Mouse (Mus musculus) testis, adult 2 months (tissue): ENCODE results near the gene Spen.

Experiments used
- CTCF ChIP-seq: fragments of 200-500 bp; IDR thresholded peaks from 2 replicates; pipeline ENCODE4 v1.5.1; 2012; ENCODE audit warnings: low read depth, mild to moderate bottlenecking, inconsistent platforms, low read length, moderate library complexity; ENCODE audit not compliant: control insufficient read depth, insufficient read depth, insufficient replicate concordance
- POLR2A ChIP-seq: fragments of 200-500 bp; IDR thresholded peaks from 2 replicates; pipeline ENCODE4 v1.6.1; 2012; ENCODE audit warnings: low read depth, mild to moderate bottlenecking, inconsistent platforms, low read length, moderate library complexity; ENCODE audit not compliant: control insufficient read depth

GRCm38 (mm10) chr4:141571934-141572333 lies 33.5 kb upstream of the Spen start:
- no peak for TF ChIP-seq POLR2A
- no peak for TF ChIP-seq CTCF
